Mouse (Mus musculus) forebrain, embryonic 13.5 days (tissue): ENCODE results near the gene Ube2g1. TPM values are rescaled to one million over a fixed set of nuclear protein-coding genes. Genes with fewer than 3 reads are reported as not detected.

Source experiments
- ATAC-seq: fragments of 200-750 bp; cut with Nextera tagmentation; 2 replicates; pipeline ENCODE4 v1.8.0; 2017
- H3K27ac ChIP-seq: fragments of 300-500 bp; sonication (generic); 2 replicates; pipeline ENCODE4 v1.5.1; 2015; ENCODE audit warnings: inconsistent platforms, mild to moderate bottlenecking, moderate library complexity
- H3K27me3 ChIP-seq: fragments of 300-500 bp; sonication (generic); 2 replicates; pipeline ENCODE4 v1.6.1; 2015; ENCODE audit warnings: mild to moderate bottlenecking, inconsistent platforms
- H3K36me3 ChIP-seq: fragments of 300-500 bp; sonication (generic); 2 replicates; pipeline ENCODE4 v1.6.1; 2015; ENCODE audit warnings: mild to moderate bottlenecking, inconsistent platforms; ENCODE audit not compliant: poor library complexity, severe bottlenecking
- H3K4me1 ChIP-seq: fragments of 300-500 bp; sonication (generic); 2 replicates; pipeline ENCODE4 v1.6.1; 2015; ENCODE audit warnings: inconsistent platforms
- H3K4me2 ChIP-seq: fragments of 300-500 bp; sonication (generic); 2 replicates; pipeline ENCODE4 v1.6.1; 2015; ENCODE audit warnings: inconsistent platforms, mild to moderate bottlenecking, moderate library complexity
- H3K4me3 ChIP-seq: fragments of 300-500 bp; sonication (generic); 2 replicates; pipeline ENCODE4 v1.5.1; 2015; ENCODE audit warnings: mild to moderate bottlenecking, inconsistent platforms
- H3K9ac ChIP-seq: fragments of 300-500 bp; sonication (generic); 2 replicates; pipeline ENCODE4 v1.6.1; 2015; ENCODE audit warnings: mild to moderate bottlenecking, inconsistent platforms
- H3K9me3 ChIP-seq: fragments of 300-500 bp; sonication (generic); replicated peaks from 2 replicates; pipeline ENCODE4 v1.6.1; 2016; ENCODE audit warnings: inconsistent platforms
- WGBS: fragments of 180-500 bp; shearing (Covaris S2); methylation state at CpG from one replicate; pipeline ENCODE4 v1.1.7; 2015; 5-methylcytosine and 5-hydroxymethylcytosine counted together
- polyA plus RNA-seq: library from polyadenylated mRNA; unstranded; fragments of >200 nt; fragmentation: Nextera tagmentation; extraction: Ambion mirVana; gene quantifications from 2 replicates; pipeline ENCODE4 v1.2.1, GENCODE M21; 2015

Ube2g1 gene
- polyA plus RNA-seq, 1 experiment from 2014 or later, result 104 TPM

- ATAC-seq, result peak; percentile 70; the same call in 1 of the 2 replicates
- no peaks in the 10 kb centered on the region for H3K9me3 ChIP-seq
- H3K4me2 ChIP-seq, result peak overlapping the region; percentile 63
- WGBS, result 1% methylated on average over 24 of the region's 24 CpGs
- no peaks in the 10 kb centered on the region for H3K27me3 ChIP-seq
- H3K4me1 ChIP-seq, result peaks cover 15% of the 10 kb centered on the region
- H3K36me3 ChIP-seq, result no peaks in the 10 kb centered on the region
- peak overlapping the region; percentile 32 for H3K4me3 ChIP-seq
- peak overlapping the region; percentile 54; the same call in 1 of the 2 replicates for H3K27ac ChIP-seq
- peak overlapping the region; percentile 56 for H3K9ac ChIP-seq
Observed at GRCm38 (mm10) chr11:72576466-72577351, 30.4 kb upstream of the Ube2g1 start.

- no peak overlapping the region for H3K4me2 ChIP-seq
- H3K27me3 ChIP-seq, result no peaks in the 10 kb centered on the region
- H3K27ac ChIP-seq, result no peak overlapping the region
- no peak overlapping the region for H3K9ac ChIP-seq
- no peak overlapping the region for H3K4me3 ChIP-seq
- ATAC-seq, result no peak
- WGBS, result 85% methylated on average over 4 of the region's 4 CpGs
- peaks cover 15% of the 10 kb centered on the region for H3K4me1 ChIP-seq
- no peaks in the 10 kb centered on the region for H3K9me3 ChIP-seq
- H3K36me3 ChIP-seq, result no peaks in the 10 kb centered on the region
Observed at GRCm38 (mm10) chr11:72578471-72578870, 28.6 kb upstream of the Ube2g1 start.

GRCm38 (mm10) chr11:72581609-72582447 lies 25.3 kb upstream of the Ube2g1 start:
- H3K4me1 ChIP-seq, result peaks cover 6% of the 10 kb centered on the region
- no peaks in the 10 kb centered on the region for H3K9me3 ChIP-seq
- H3K36me3 ChIP-seq, result no peaks in the 10 kb centered on the region
- no peak for ATAC-seq
- no peak overlapping the region for H3K27ac ChIP-seq
- no peaks in the 10 kb centered on the region for H3K27me3 ChIP-seq
- WGBS, result 74% methylated on average over 8 of the region's 8 CpGs
- no peak overlapping the region for H3K4me3 ChIP-seq
- no peak overlapping the region for H3K9ac ChIP-seq
- H3K4me2 ChIP-seq, result no peak overlapping the region

- Histone ChIP-seq H3K9me3 (no peaks in the 10 kb centered on the region), H3K4me3 (no peak overlapping the region), H3K4me2 (no peak overlapping the region), H3K4me1 (0 out of 2 replicates have a peak, but pooled peaks cover under 1% of the 10 kb centered on the region), H3K36me3 (no peaks in the 10 kb centered on the region), H3K27me3 (no peaks in the 10 kb centered on the region), H3K9ac (no peak overlapping the region), H3K27ac (no peak overlapping the region)
- no peak for ATAC-seq
- WGBS, result 82% methylated on average over 3 of the region's 3 CpGs
Observed at GRCm38 (mm10) chr11:72582448-72582705, 24.7 kb upstream of the Ube2g1 start.

DNA sequence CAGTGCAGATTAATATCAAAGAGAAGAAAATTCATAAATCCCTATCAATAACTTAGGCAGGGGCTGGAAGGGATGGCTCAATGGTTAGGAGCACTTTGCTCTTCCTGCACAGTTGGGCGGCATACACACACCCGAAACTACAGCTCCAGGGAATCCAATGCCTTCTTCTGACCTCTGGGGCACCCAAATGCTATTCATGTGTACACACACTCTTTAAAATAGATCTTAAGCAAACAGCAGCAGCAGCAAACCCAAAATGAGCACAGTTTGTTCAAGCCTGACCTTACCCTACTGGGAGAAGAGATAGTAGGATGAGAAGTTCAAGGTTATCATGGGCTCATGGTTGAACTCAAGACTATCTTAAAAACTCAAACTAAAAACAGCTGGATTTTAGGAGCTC lies 24.0 kb upstream of the Ube2g1 start:
- no peak overlapping the region for H3K27ac ChIP-seq
- no peak overlapping the region for H3K4me2 ChIP-seq
- H3K4me3 ChIP-seq, result no peak overlapping the region
- H3K36me3 ChIP-seq, result no peaks in the 10 kb centered on the region
- 92% methylated on average over 2 of the region's 2 CpGs for WGBS
- no peaks in the 10 kb centered on the region for H3K9me3 ChIP-seq
- no peaks in the 10 kb centered on the region for H3K27me3 ChIP-seq
- ATAC-seq, result no peak
- H3K9ac ChIP-seq, result no peak overlapping the region
- H3K4me1 ChIP-seq, result no peaks in the 10 kb centered on the region

DNA sequence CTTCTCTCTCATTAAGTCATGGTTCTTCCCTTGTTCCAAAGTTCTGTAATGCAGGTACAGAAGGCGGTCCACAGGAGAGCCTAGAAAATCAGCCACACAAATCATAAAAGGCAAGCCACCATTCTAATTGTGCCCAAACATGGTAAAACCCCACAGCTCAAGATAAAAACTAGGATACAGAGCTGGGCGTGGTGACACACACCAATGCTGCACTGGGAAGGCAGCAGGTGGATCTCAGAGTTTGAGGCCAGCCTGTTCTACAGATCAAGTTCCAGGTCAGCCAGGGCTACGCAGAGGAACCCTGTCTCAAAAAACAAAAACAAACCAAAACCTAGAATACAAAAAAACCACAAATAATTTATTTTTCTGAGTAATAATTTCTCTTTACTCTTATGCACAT lies 20.5 kb upstream of the Ube2g1 start:
- H3K27me3 ChIP-seq, result no peaks in the 10 kb centered on the region
- WGBS, result 91% methylated on average over 3 of the region's 3 CpGs
- no peak overlapping the region for H3K27ac ChIP-seq
- H3K4me2 ChIP-seq, result no peak overlapping the region
- ATAC-seq, result no peak
- no peak overlapping the region for H3K4me3 ChIP-seq
- no peak overlapping the region for H3K9ac ChIP-seq
- no peaks in the 10 kb centered on the region for H3K4me1 ChIP-seq
- no peaks in the 10 kb centered on the region for H3K36me3 ChIP-seq
- no peaks in the 10 kb centered on the region for H3K9me3 ChIP-seq

- H3K4me2 ChIP-seq, result no peak overlapping the region
- ATAC-seq, result no peak
- H3K9me3 ChIP-seq, result no peaks in the 10 kb centered on the region
- WGBS, result 76% methylated on average over 7 of the region's 7 CpGs
- H3K4me3 ChIP-seq, result no peak overlapping the region
- no peak overlapping the region for H3K9ac ChIP-seq
- no peaks in the 10 kb centered on the region for H3K36me3 ChIP-seq
- H3K27me3 ChIP-seq, result no peaks in the 10 kb centered on the region
- no peak overlapping the region for H3K27ac ChIP-seq
- no peaks in the 10 kb centered on the region for H3K4me1 ChIP-seq
Observed at GRCm38 (mm10) chr11:72587537-72588233, 19.4 kb upstream of the Ube2g1 start.

DNA sequence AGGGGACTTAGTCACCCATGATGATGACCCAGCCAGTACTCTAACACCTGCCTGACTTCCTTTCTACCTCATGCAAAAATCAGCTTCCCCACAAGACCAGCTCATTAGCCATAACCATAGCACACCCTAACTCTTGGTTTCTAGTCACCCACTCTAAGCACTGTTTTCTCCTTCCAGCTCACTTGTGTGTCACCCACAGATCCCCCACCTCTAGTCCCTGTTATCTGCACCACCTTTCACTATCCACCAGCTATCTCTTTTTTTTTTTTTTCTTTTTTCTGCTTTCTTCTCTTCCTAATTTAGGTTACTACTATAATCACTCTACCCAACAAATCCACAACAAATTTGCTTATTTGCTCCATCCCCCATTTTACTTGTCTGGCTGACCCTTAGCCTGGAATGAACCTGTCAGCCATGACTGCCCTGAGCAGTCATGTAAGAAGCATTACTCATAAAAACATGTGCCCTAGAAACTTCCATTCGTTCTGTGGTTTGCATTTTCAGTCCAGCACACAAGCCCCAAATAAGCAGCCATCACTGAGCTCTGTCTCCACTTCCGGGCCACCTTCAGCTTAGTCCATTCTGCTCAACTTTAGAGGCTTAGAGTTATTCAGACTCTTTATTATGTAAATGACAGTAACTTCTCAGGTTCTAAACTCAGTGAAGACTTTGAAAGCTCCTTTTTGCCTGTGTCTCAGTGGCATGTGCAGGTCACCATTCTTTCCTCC lies 11.9 kb upstream of the Ube2g1 start:
- Histone ChIP-seq H3K4me1 (no peaks in the 10 kb centered on the region), H3K27me3 (no peaks in the 10 kb centered on the region), H3K4me2 (no peak overlapping the region), H3K36me3 (no peaks in the 10 kb centered on the region), H3K9ac (no peak overlapping the region), H3K9me3 (no peaks in the 10 kb centered on the region), H3K4me3 (no peak overlapping the region), H3K27ac (no peak overlapping the region)
- WGBS, result 63% methylated on average over 2 of the region's 2 CpGs
- no peak for ATAC-seq

- no peaks in the 10 kb centered on the region for H3K36me3 ChIP-seq
- H3K4me2 ChIP-seq, result no peak overlapping the region
- no peaks in the 10 kb centered on the region for H3K4me1 ChIP-seq
- no peak overlapping the region for H3K27ac ChIP-seq
- H3K4me3 ChIP-seq, result no peak overlapping the region
- 93% methylated on average over 4 of the region's 4 CpGs for WGBS
- ATAC-seq, result no peak
- H3K27me3 ChIP-seq, result no peaks in the 10 kb centered on the region
- no peak overlapping the region for H3K9ac ChIP-seq
- no peaks in the 10 kb centered on the region for H3K9me3 ChIP-seq
Observed at GRCm38 (mm10) chr11:72597780-72598179, 9.3 kb upstream of the Ube2g1 start.

GRCm38 (mm10) chr11:72607469-72608070 lies 487 bp downstream of the Ube2g1 start:
- Histone ChIP-seq H3K36me3 (no peaks in the 10 kb centered on the region), H3K4me1 (peaks cover 26% of the 10 kb centered on the region), H3K27ac (peak overlapping the region; percentile 98), H3K4me2 (peak overlapping the region; percentile 68), H3K9ac (peak overlapping the region; percentile 98), H3K9me3 (no peaks in the 10 kb centered on the region), H3K4me3 (peak overlapping the region; percentile 98), H3K27me3 (no peaks in the 10 kb centered on the region)
- ATAC-seq, result peak; percentile 44
- WGBS, result under 1% methylated on average over 63 of the region's 79 CpGs

- no peaks in the 10 kb centered on the region for H3K27me3 ChIP-seq
- peaks cover 26% of the 10 kb centered on the region for H3K4me1 ChIP-seq
- peak; percentile 91 for ATAC-seq
- no peaks in the 10 kb centered on the region for H3K36me3 ChIP-seq
- WGBS, result 3% methylated on average over 33 of the region's 55 CpGs
- peak overlapping the region; percentile 98 for H3K4me3 ChIP-seq
- peak overlapping the region; percentile 68 for H3K4me2 ChIP-seq
- peak overlapping the region; percentile 98 for H3K27ac ChIP-seq
- H3K9ac ChIP-seq, result peak overlapping the region; percentile 98
- H3K9me3 ChIP-seq, result no peaks in the 10 kb centered on the region
Observed at GRCm38 (mm10) chr11:72608071-72608679, 1.1 kb downstream of the Ube2g1 start.
